Mouse (Mus musculus) right cerebral cortex, postnatal 10 days (tissue): ENCODE results near the gene Bmt2.

Source experiments
- DNase-seq, 2 experiments: peaks; one replicate each; pipeline ENCODE4 v3.0.0; 2021; ENCODE audit warnings: low spot score in 2 of 2

Gene Bmt2

GRCm38 (mm10) chr6:13617110-13617509 is 60.7 kb downstream of the Bmt2 start:
- DNase-seq = no peak

DNA sequence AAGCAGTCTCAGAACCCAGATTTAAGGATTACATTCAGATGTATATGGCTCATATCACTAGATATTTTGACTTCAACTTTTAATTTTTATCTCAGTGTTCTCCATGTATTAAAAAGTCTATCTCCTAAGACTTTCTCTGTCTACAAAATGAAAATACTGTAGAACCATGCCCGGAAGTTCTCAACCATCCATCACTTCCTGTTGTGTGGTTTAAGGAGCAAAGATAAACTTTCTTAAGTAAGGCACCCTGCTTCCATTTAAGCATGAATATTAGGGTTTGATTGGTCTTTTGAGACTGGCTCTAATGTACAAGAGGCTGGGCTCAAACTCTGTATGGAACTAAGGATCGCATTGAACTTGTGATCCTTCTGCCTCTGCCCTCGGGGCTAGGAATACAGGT is 63.2 kb downstream of the Bmt2 start:
- no peak for DNase-seq

DNA sequence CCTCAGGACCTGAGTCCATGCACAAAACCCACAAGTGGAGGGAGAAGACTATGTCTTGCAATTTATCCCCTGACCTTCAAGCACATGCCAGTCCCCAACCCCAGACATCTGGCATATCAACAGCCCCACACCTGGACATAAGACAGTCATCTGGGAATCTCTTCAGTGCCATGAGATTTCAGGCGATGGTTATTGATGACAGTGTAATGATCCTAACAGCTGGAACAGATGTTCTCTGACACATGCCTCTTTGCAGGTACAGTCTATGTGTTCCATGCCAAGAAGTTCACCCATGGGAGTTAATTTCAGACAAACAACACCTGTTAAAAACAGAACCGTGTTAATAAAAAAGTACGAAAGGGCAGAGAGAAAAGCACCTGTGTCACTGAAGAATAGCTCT is 64.1 kb downstream of the Bmt2 start:
- no peak for DNase-seq

GRCm38 (mm10) chr6:13610869-13611268 is 66.9 kb downstream of the Bmt2 start:
- no peak for DNase-seq

- no peak for DNase-seq
Observed at GRCm38 (mm10) chr6:13609353-13610140, 68.2 kb downstream of the Bmt2 start.

DNA sequence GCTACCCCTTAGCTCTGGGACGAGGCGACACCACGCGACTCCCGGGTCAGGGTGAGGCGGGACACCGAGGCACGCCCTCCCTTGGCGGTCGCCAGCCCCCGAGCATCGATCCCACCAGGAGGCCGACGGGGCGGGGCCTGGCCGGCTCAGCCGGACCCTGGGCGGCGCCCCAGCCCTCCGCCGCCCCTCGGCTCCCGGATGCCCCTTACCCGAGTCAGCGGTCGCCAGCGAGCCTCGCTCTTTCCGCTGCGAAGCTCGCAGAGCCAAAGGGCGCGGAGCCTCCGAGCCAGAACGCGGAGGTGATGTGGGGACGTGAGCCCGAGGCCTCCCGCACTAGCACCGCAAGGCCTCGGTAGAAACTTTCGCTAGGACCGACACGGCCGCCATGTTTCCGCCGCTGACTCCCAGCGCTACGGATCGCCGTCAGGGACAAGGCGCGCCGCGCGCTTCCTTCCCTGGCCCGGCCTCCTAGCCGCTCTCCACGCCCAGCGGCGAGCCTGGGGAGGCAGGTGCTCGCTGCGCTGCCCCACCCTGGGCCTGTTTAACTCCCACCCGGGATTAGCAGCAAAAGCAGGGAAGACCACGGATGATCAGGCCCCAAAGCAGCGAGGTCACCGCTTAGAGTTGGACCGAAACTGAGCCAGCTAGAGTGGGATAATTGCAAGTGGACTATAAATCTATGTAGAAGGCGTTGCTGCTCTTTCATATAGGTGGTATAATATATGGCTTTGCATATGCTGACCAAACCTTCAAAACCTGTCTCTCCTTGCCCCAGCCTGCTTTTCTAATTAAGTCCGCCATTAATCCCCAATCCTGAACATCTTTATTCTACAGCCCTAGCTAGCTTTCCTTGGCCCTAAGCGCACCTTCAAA is 69.9 kb downstream of the Bmt2 start, which contains the start of gene Tmem168:
TSS of gene Tmem168 (minus strand) at position 480 of the 873 bp plus-strand sequence.
- DNase-seq = peak; percentile 96

GRCm38 (mm10) chr6:13606921-13607620 is 70.7 kb downstream of the Bmt2 start:
- DNase-seq = no peak

DNA sequence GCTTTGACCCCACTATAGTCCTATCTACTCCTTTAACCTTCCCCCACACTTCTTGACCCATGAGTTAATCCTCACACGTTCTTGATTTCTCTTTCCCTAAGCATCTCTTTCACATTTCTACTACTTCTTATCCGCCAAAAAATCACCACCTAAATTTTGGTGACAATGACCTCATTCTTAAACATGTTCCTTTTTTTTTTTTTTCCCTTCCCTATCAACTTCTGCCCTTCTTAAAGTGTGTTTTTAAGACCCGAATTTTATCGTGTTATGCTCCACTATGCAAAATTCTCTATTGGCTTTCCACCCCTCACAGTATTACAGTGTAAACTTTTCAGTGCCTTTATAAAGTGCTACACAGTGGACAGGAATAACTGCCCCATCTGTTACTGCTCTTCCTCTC is 71.4 kb downstream of the Bmt2 start:
- DNase-seq = no peak

DNA sequence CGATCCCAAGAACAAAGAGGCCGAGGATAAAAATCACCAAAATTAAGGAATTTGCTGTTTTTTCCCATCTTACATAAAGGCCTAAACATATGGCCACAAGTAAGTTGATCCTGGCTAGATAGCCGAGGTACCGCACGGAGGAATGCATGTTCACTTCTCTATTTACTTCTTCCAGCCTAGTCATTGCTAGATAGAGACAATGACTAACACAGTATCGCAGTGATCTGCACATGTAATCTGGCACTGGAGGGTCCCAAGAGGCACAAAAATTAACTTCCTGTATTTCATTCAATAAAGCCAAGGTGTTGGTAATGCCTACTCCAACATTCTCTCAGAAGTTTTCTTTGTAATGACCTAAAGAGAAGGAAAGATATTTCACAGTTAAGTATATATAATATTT is 74.6 kb downstream of the Bmt2 start:
- DNase-seq = no peak

GRCm38 (mm10) chr6:13601587-13601986 is 76.2 kb downstream of the Bmt2 start:
- peak; percentile 55 to 63 for DNase-seq

DNA sequence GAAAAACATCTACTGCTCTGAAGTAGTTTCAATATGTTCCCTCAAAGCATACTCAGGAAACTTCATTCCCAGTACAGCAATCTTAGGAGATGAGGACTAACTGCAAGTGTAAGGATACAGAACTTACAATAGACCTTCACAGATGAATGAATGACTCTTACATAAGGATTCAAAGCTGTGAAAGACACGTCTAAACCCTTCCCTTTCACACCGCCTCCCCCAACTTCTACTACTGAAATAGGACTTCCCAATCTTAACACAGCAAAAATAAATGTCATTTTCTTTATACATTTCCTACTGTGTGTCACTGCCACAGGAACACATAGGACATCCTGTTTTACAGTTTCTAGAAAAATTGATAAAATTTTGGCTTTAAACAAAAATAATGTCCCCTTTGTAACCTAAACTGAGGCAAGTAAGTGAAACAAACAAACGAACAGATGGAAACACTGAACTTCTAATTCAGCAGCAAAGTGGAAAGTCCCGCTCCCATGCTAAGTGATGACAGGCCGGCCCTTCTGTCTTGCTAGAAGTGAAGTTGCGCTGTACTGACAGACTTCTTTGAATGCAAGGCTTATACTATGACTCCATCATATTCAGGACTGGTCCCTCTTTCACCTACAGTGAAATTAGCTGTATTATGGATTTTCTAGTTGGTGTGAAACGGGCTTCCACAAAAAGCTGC is 79.4 kb downstream of the Bmt2 start:
- DNase-seq = no peak

- no peak for DNase-seq
Observed at GRCm38 (mm10) chr6:13592729-13593345, 84.9 kb downstream of the Bmt2 start.

DNA sequence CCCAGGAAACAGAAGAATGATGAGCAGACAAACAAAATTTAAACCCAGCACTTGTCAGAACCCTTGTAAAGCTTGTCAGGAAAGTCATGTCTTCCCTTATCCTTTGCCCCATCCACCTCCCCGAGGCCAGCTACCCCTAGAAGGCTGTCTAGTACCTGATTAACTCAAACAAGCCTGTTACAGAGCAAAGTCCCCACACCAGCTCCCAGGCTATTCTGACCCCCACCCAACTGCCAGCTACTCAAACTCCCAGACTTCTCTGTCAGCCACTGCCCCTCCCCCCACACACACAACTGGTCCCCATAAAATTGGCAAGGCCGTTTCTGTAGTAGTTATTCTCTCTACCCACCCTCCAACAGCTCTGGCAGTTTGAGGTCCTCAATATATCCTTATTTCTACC is 91.2 kb downstream of the Bmt2 start:
- DNase-seq = no peak

DNA sequence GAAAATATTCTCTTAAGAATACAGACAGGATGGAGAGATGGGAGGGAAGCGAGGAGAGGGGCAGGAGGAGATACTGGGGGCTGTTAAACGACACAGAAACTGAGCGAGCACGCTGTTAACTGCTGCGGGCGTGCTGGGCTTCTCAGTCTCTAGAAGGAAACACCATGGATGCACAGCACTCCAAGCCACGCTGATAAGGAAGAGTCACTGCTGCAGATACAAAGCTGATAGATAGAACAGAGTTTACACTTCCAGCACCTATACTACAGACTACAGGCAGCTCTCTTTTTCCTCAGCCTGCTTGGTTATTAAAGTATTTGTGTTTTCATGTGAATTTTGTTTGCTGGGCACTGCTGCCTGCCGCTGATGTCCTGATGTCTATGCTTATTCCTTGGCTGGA is 91.6 kb downstream of the Bmt2 start:
- DNase-seq = no peak

DNA sequence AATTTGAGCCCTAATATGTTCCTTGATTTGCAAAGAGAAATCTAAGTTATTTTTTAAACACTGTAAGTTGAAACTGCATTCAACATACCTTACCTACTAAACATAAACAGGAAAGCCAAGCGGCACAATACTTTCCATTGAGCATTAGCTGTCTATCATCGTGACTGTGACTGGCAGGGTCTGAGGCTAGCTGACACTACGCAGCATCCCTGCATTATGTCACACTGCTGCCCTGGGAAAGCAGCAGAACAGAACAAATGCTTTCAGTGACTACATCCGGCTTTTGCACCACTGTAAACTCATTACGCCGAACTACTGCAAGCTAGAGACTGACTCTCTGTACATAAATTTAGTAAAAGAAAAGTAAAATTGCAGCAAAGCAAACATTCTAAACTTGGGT is 93.0 kb downstream of the Bmt2 start:
- DNase-seq = no peak

GRCm38 (mm10) chr6:13582075-13582474 is 95.7 kb downstream of the Bmt2 start:
- no peak for DNase-seq
